Mouse (Mus musculus) hindbrain, embryonic 10.5 days (tissue): ENCODE measurements around the gene Cdk9. TPM values are rescaled to one million over a fixed set of nuclear protein-coding genes. Genes with fewer than 3 reads are reported as not detected.

Experiments used
- DNase-seq: peaks from one replicate; pipeline ENCODE4 v3.0.0-alpha.2; 2017; ENCODE audit warnings: low spot score
- H3K27ac ChIP-seq: fragments of 300-500 bp; sonication (generic); 2 replicates; pipeline ENCODE4 v1.5.1; 2016; ENCODE audit warnings: mild to moderate bottlenecking, moderate library complexity
- H3K27me3 ChIP-seq: fragments of 300-500 bp; sonication (generic); 2 replicates; pipeline ENCODE4 v1.6.1; 2016; ENCODE audit warnings: mild to moderate bottlenecking; ENCODE audit not compliant: poor library complexity, insufficient read depth, severe bottlenecking
- H3K36me3 ChIP-seq: fragments of 300-500 bp; sonication (generic); 2 replicates; pipeline ENCODE4 v1.6.1; 2016; ENCODE audit warnings: mild to moderate bottlenecking, moderate library complexity
- H3K4me1 ChIP-seq: fragments of 300-500 bp; sonication (generic); replicated peaks from 2 replicates; pipeline ENCODE4 v1.6.1; 2016; ENCODE audit warnings: mild to moderate bottlenecking
- H3K4me3 ChIP-seq: fragments of 300-500 bp; sonication (generic); 2 replicates; pipeline ENCODE4 v1.5.1; 2016; ENCODE audit warnings: mild to moderate bottlenecking, moderate library complexity
- H3K9me3 ChIP-seq: fragments of 300-500 bp; sonication (generic); 2 replicates; pipeline ENCODE4 v1.6.1; 2016; ENCODE audit warnings: mild to moderate bottlenecking, moderate library complexity
- WGBS: fragments of 180-500 bp; shearing (Covaris S2); methylation state at CpG from one replicate; pipeline ENCODE4 v1.1.7; 2016; 5-methylcytosine and 5-hydroxymethylcytosine counted together
- polyA plus RNA-seq: library from polyadenylated mRNA; unstranded; fragments of >200 nt; fragmentation: Nextera tagmentation; extraction: Ambion mirVana; gene quantifications from 2 replicates; pipeline ENCODE4 v1.2.1, GENCODE M21; 2016

The Cdk9 gene
- polyA plus RNA-seq, 1 experiment from 2014 or later, result 121 TPM

DNA sequence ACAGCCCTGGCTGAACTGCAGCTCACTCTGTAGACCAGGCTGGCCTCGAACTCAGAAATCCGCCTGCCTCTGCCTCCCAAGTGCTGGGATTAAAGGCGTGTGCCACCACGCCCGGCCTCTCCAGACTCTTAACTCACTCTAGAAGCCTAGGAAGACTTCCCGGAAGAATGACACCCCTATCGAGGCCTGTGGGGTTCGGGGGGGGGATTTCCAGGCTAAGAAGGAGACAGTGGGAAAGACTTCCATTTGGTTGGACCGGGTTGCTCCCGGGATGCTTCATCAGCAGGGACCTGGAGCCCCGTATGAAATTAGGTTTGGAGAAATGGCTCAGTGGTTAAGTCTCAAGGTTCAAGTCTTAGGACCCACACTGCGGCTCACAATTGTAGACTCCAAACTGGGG, 18.2 kb downstream of the Cdk9 start:
- Histone ChIP-seq H3K27ac (peak overlapping the region; percentile 89), H3K36me3 (no peaks in the 10 kb centered on the region), H3K9me3 (no peaks in the 10 kb centered on the region), H3K4me1 (peaks cover 37% of the 10 kb centered on the region), H3K4me3 (peak overlapping the region; percentile 73), H3K27me3 (0 out of 2 replicates have a peak, but pooled peaks cover 2% of the 10 kb centered on the region)
- no peak for DNase-seq
- 90% methylated on average over 12 of the region's 12 CpGs for WGBS

GRCm38 (mm10) chr2:32693823-32694411, 19.0 kb downstream of the Cdk9 start:
- DNase-seq, result peak; percentile 97
- 0 out of 2 replicates have a peak, but pooled peaks cover 2% of the 10 kb centered on the region for H3K27me3 ChIP-seq
- H3K9me3 ChIP-seq, result no peaks in the 10 kb centered on the region
- H3K4me3 ChIP-seq, result peak overlapping the region; percentile 73
- WGBS, result under 1% methylated on average over 51 of the region's 51 CpGs
- H3K4me1 ChIP-seq, result peaks cover 43% of the 10 kb centered on the region
- H3K27ac ChIP-seq, result peak overlapping the region; percentile 89
- H3K36me3 ChIP-seq, result no peaks in the 10 kb centered on the region

- Histone ChIP-seq H3K36me3 (peaks cover under 1% of the 10 kb centered on the region; the same call in 1 of the 2 replicates), H3K27ac (peak overlapping the region; percentile 89), H3K4me3 (peak overlapping the region; percentile 73), H3K4me1 (peaks cover 43% of the 10 kb centered on the region), H3K27me3 (0 out of 2 replicates have a peak, but pooled peaks cover 2% of the 10 kb centered on the region), H3K9me3 (no peaks in the 10 kb centered on the region)
- no peak for DNase-seq
- 25% methylated on average over 7 of the region's 7 CpGs for WGBS
Measured at GRCm38 (mm10) chr2:32693282-32693681, 19.6 kb downstream of the Cdk9 start.

DNA sequence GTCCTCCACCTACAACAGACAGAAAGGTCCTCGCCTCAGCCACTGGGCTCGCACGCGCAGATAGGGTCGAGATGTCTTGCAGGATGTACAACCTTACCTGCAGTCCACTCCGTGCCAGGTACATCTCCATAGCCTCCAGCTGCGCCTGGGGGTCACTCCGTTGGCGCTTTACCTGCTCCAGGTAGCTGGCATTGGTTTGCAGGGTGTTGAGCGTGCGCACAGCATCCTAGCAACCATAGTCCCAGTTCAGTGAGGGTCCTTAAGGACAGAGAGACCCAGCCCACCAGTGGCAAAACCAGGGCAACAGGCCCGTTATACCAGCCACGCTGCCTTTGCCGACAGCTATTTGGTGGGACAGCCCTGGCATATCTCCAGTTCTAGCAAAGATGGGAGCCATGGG, 20.4 kb downstream of the Cdk9 start:
- WGBS, result 95% methylated on average over 14 of the region's 14 CpGs
- Histone ChIP-seq H3K4me3 (no peak overlapping the region), H3K4me1 (peaks cover 43% of the 10 kb centered on the region)

DNA sequence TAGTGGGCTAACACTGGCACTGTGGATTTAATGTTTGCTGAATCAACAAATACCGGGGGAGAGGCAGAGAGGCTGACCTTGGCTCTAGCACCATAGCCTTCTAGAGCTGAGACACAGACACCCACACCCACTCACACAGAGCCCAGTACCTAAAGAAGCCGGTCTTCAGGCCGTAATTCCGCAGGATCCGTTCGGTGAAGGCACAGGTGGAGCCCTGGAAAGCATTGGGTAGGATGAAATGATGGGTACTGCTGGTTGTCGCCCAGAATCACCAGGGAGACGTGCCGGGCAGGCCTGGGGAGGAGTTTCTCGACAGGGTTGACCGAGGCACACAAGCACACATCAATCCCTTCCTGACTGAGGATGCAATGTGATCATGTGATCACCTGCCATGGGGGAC, 21.8 kb downstream of the Cdk9 start:
- no peaks in the 10 kb centered on the region for H3K27me3 ChIP-seq
- H3K36me3 ChIP-seq, result peaks cover 23% of the 10 kb centered on the region
- H3K4me3 ChIP-seq, result no peak overlapping the region
- 84% methylated on average over 11 of the region's 11 CpGs for WGBS
- no peak for DNase-seq
- peaks cover 43% of the 10 kb centered on the region for H3K4me1 ChIP-seq
- H3K9me3 ChIP-seq, result no peaks in the 10 kb centered on the region
- H3K27ac ChIP-seq, result no peak overlapping the region

More for the DNA sequence above, 20.4 kb downstream of the Cdk9 start:
- Histone ChIP-seq H3K9me3 (no peaks in the 10 kb centered on the region), H3K27me3 (no peaks in the 10 kb centered on the region), H3K27ac (no peak overlapping the region), H3K36me3 (peaks cover 9% of the 10 kb centered on the region)
- no peak for DNase-seq

DNA sequence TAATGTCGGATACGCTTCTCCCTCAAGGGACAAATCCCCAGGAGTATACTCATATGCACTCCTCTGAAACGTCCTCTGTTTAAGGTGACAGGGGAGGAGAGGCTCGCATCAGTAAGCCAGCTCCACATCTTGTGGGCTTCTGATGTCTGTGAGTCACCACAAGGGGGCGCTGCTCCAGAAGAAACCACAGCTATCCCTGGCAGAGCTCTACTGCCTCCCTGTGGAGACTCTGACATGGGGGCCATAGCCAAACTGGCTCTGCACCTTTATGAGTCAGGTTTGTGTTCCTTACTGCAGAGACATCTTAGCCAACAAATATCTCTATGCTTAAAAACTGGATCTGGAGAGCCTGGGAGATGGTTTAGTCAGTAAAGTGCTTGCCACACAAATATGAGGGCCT, 23.5 kb downstream of the Cdk9 start:
- H3K9me3 ChIP-seq, result no peaks in the 10 kb centered on the region
- WGBS, result 20% methylated on average over 5 of the region's 5 CpGs
- peak; percentile 88 for DNase-seq

DNA sequence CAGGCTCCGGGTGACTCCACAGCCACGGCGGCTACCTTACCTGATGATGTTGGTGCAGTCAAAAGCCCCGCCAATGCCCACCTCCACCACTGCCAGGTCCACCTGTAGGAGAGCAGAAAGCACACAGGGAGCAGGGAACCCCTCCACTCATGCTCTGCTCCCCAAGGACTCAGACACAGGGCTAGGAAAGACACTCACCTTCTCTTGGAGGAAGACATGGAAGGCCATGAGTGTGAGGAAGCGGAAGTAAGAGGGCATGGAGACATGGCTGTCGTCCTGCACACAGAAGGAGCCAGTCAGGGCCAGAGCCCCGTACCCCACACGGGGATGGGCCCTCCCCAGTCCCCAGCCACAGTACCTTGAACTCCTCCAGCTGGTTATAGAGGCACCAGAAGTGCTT, 25.3 kb downstream of the Cdk9 start:
- Histone ChIP-seq H3K36me3 (peaks cover 58% of the 10 kb centered on the region), H3K4me1 (peaks cover 27% of the 10 kb centered on the region), H3K27me3 (no peaks in the 10 kb centered on the region), H3K27ac (no peak overlapping the region), H3K9me3 (no peaks in the 10 kb centered on the region), H3K4me3 (no peak overlapping the region)
- 96% methylated on average over 8 of the region's 8 CpGs for WGBS
- DNase-seq, result no peak

More for the DNA sequence above, 23.5 kb downstream of the Cdk9 start:
- Histone ChIP-seq H3K27ac (peak overlapping the region; percentile 23; the same call in 1 of the 2 replicates), H3K27me3 (no peaks in the 10 kb centered on the region), H3K4me3 (no peak overlapping the region), H3K36me3 (peaks cover 39% of the 10 kb centered on the region), H3K4me1 (peaks cover 39% of the 10 kb centered on the region)

DNA sequence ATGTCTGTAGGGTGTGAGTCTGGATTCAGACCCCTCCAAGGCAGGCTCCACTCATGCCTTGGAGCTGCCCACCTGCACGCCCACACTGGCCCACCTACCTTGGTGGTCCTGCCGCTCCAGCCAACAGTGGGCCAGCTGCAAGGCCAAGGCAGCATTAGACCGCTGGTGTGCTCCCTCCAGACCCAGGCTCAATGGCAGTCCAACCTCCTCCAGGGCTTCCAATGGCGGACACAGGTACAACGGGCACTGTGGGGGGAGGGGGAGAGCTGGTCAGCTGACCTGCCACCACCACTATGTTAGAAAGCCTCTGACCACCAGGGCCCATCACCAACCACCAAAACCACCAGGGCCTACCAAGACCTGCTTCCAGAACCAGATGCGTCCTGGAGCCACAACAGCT, 26.2 kb downstream of the Cdk9 start:
- H3K27me3 ChIP-seq, result no peaks in the 10 kb centered on the region
- no peak overlapping the region for H3K4me3 ChIP-seq
- DNase-seq, result no peak
- H3K4me1 ChIP-seq, result peaks cover 25% of the 10 kb centered on the region
- peaks cover 65% of the 10 kb centered on the region for H3K36me3 ChIP-seq
- 91% methylated on average over 6 of the region's 6 CpGs for WGBS
- H3K27ac ChIP-seq, result no peak overlapping the region
- no peaks in the 10 kb centered on the region for H3K9me3 ChIP-seq

DNA sequence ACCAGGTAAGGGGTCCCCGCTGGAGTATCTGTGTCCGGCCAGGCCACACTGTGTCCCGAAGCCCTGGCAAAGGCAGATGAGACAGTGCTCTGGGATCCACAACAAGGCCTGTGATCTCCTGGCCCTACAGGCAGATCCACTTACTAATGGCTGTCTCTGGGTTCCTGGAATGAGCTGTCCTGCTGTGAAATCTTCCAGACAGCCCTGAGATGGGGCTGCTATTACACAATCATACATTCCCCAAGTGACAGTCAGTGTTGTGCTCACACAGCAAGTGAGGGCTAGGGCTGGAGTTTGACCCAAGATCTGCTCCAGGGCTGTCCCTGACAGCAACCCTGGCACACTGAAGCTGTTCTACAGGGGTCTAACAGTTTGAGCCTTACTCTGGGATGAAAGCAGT, 27.1 kb downstream of the Cdk9 start:
- Histone ChIP-seq H3K4me3 (no peak overlapping the region), H3K27ac (no peak overlapping the region), H3K4me1 (peaks cover 27% of the 10 kb centered on the region), H3K9me3 (no peaks in the 10 kb centered on the region), H3K36me3 (peaks cover 71% of the 10 kb centered on the region), H3K27me3 (no peaks in the 10 kb centered on the region)
- no peak for DNase-seq
- 92% methylated on average over 3 of the region's 3 CpGs for WGBS

- H3K27ac ChIP-seq, result no peak overlapping the region
- H3K36me3 ChIP-seq, result peaks cover 71% of the 10 kb centered on the region
- WGBS, result 92% methylated on average over 15 of the region's 15 CpGs
- DNase-seq, result no peak
- no peaks in the 10 kb centered on the region for H3K27me3 ChIP-seq
- H3K4me3 ChIP-seq, result no peak overlapping the region
- H3K9me3 ChIP-seq, result no peaks in the 10 kb centered on the region
- H3K4me1 ChIP-seq, result peaks cover 28% of the 10 kb centered on the region
Measured at GRCm38 (mm10) chr2:32684681-32685428, 28.0 kb downstream of the Cdk9 start.

DNA sequence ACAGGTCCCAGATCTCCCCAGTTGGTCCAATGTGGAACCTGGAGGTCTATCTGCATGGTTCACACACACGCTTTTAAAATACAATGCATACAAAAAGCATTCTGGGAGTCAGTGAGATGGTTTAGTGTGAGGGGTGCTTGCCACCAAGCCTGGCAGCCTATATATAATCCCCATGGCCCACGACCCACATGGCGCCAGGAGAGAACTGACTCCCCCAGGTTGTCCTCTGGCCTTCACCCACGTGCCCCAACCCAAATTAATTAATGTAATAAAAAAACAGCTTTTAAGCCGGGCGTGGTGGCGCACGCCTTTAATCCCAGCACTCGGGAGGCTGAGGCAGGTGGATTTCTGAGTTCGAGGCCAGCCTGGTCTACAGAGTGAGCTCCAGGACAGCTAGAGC, 29.2 kb downstream of the Cdk9 start:
- Histone ChIP-seq H3K27me3 (no peaks in the 10 kb centered on the region), H3K4me1 (peaks cover 21% of the 10 kb centered on the region), H3K27ac (no peak overlapping the region), H3K36me3 (peaks cover 71% of the 10 kb centered on the region), H3K9me3 (no peaks in the 10 kb centered on the region), H3K4me3 (no peak overlapping the region)
- 93% methylated on average over 10 of the region's 10 CpGs for WGBS
- no peak for DNase-seq

DNA sequence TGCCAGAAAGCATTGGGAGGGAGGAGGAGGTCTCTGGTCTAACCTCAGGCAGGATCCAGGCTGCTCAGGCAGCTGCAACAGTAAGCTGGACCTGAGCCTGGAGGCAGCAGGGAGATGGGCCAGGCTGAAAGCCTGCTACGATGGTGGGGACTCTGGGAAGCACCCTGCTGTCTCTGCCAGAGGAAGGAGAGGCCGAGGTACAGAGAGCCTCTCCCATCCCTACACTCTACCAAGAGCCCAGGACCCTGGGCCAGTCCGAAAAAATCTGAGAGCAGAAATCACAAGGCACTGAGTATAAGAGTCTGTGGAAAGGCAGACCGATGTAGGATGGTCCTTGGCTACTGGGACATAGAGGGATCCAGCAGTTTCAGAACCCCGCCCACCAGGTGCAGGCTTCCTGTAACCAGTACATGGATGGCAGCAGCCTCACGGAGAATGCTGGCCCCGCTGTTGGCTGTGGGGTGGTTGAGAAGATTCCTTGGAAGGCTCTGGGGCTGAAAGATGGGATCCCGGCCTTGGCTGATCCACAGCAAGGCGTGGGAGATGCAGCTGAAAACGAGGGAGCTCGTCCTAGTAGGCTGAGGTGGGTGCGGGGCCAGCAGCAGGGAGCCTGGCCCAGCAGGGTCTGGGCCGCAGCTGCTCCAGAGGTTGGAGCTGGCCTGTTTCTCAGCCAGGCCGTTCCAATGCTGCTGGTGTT, 30.0 kb downstream of the Cdk9 start:
- Histone ChIP-seq H3K27ac (no peak overlapping the region), H3K4me1 (peaks cover 21% of the 10 kb centered on the region), H3K4me3 (no peak overlapping the region), H3K9me3 (no peaks in the 10 kb centered on the region), H3K36me3 (peaks cover 66% of the 10 kb centered on the region), H3K27me3 (no peaks in the 10 kb centered on the region)
- WGBS, result 80% methylated on average over 14 of the region's 14 CpGs
- DNase-seq, result no peak

GRCm38 (mm10) chr2:32681754-32682153, 31.1 kb downstream of the Cdk9 start:
- H3K27ac ChIP-seq, result peak overlapping the region; percentile 13; the same call in 1 of the 2 replicates

More at GRCm38 (mm10) chr2:32681754-32682153, 31.1 kb downstream of the Cdk9 start:
- no peaks in the 10 kb centered on the region for H3K27me3 ChIP-seq
- peaks cover 21% of the 10 kb centered on the region for H3K4me1 ChIP-seq
- DNase-seq, result no peak
- H3K4me3 ChIP-seq, result no peak overlapping the region
- H3K9me3 ChIP-seq, result no peaks in the 10 kb centered on the region
- WGBS, result 76% methylated on average over 6 of the region's 6 CpGs
- H3K36me3 ChIP-seq, result peaks cover 54% of the 10 kb centered on the region
